Mouse (Mus musculus) CH12.LX (cell line): Measurements from ENCODE around the gene Mxd1.

ENCODE experiments used
- CHD1 ChIP-seq: IDR thresholded peaks from 2 replicates; pipeline ENCODE4 v1.6.1; 2012; ENCODE audit warnings: low read depth, low read length, improper control_type of control experiment, inconsistent platforms
- CHD2 ChIP-seq: IDR thresholded peaks from 2 replicates; pipeline ENCODE4 v1.6.1; 2011; ENCODE audit warnings: low read length, improper control_type of control experiment
- CTCF ChIP-seq, 2 experiments: IDR thresholded peaks in 1 of 2; conservative IDR thresholded peaks in 1 of 2; 2 replicates each; pipeline ENCODE4 v1.5.1; 2011 to 2012; ENCODE audit warnings: low read depth in 2 of 2, low read length in 2 of 2, improper control_type of control experiment in 1 of 2, inconsistent platforms in 1 of 2, mild to moderate bottlenecking in 1 of 2, moderate library complexity in 1 of 2
- JUND ChIP-seq: conservative IDR thresholded peaks from 2 replicates; pipeline ENCODE4 v1.6.1; 2011; ENCODE audit warnings: low read depth, low read length, improper control_type of control experiment
- MAFK ChIP-seq: IDR thresholded peaks from 2 replicates; pipeline ENCODE4 v1.6.1; 2011; ENCODE audit warnings: low read length, improper control_type of control experiment; ENCODE audit not compliant: insufficient replicate concordance
- NRF1 ChIP-seq: IDR thresholded peaks from 2 replicates; pipeline ENCODE4 v1.6.1; 2014; ENCODE audit warnings: low read depth, mild to moderate bottlenecking, inconsistent platforms, low read length, improper control_type of control experiment, moderate library complexity
- POLR2A ChIP-seq: IDR thresholded peaks from 2 replicates; pipeline ENCODE4 v1.6.1; 2011; ENCODE audit warnings: low read depth, mild to moderate bottlenecking, improper control_type of control experiment, low read length
- TBP ChIP-seq: conservative IDR thresholded peaks from 2 replicates; pipeline ENCODE4 v1.6.1; 2011; ENCODE audit warnings: low read depth, low read length, improper control_type of control experiment
- USF1 ChIP-seq: IDR thresholded peaks from 2 replicates; pipeline ENCODE4 v1.6.1; 2014; ENCODE audit warnings: low read depth, mild to moderate bottlenecking, inconsistent platforms, low read length, improper control_type of control experiment
- ZC3H11A ChIP-seq: IDR thresholded peaks from 2 replicates; pipeline ENCODE4 v1.6.1; 2012; ENCODE audit warnings: low read depth, mild to moderate bottlenecking, inconsistent platforms, low read length, improper control_type of control experiment
- ZKSCAN1 ChIP-seq: IDR thresholded peaks from 2 replicates; pipeline ENCODE4 v1.6.1; 2012; ENCODE audit warnings: low read depth, inconsistent platforms, low read length, improper control_type of control experiment, borderline replicate concordance

DNA sequence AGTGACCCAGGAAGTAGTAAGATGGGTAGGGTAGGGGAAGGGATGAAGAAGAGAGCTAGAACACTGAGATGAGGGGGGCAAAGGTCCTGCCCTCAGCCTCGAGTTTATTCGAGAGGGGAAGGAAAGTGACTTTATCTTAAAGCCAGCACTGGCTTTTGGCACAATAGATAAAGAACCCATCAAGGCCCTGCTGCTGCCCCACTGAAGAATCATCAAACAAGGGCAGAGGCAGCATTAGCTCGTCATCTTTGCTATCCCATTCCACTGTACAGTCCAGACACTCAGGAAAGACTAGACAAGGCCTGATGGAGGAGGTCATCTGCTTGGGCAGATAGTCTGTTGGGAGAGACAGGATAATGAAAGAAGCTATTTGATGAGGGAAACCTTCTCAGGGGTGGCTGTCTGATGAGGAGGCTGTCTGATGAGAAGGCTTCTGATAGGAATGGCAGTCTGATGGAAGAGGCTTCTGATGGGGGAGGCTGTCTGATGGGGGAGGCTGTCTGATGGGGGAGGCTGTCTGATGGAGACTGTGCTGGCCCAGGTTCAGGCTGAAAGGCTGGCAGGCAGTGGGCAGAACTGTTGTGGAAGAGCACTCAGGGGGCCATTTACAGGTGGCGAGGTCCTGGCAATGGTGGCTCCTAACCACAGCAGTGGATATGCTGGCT lies 31.7 kb downstream of the Mxd1 start:
- TF ChIP-seq CTCF (conservative IDR thresholded peaks at IDR 0.05 in 1 of 2, IDR thresholded peaks at IDR 0.05 in 1 of 2; ENCODE audit: low read depth in 2 of 2, low read length in 2 of 2), result no peak
- no peak for TF ChIP-seq JUND
- no peak for TF ChIP-seq POLR2A
- TF ChIP-seq NRF1, result no peak
- no peak for TF ChIP-seq USF1
- no peak for TF ChIP-seq CHD1
- TF ChIP-seq ZKSCAN1, result no peak
- TF ChIP-seq CHD2, result no peak
- no peak for TF ChIP-seq ZC3H11A
- TF ChIP-seq MAFK, result no peak
- no peak for TF ChIP-seq TBP
